Mouse (Mus musculus) inflammation-experienced regulatory T-cells (primary cell): ENCODE measurements around the gene Olfr811. TPM values are rescaled to one million over a fixed set of nuclear protein-coding genes. Genes with fewer than 3 reads are reported as not detected.

Experiments used
- polyA plus RNA-seq, 2 experiments: library from polyadenylated mRNA; unstranded; fragments of 100-300 nt; shearing (Covaris generic); gene quantifications; one replicate each; pipeline ENCODE4 v1.2.1; 2017

Olfr811 gene
- polyA plus RNA-seq = not detected

DNA sequence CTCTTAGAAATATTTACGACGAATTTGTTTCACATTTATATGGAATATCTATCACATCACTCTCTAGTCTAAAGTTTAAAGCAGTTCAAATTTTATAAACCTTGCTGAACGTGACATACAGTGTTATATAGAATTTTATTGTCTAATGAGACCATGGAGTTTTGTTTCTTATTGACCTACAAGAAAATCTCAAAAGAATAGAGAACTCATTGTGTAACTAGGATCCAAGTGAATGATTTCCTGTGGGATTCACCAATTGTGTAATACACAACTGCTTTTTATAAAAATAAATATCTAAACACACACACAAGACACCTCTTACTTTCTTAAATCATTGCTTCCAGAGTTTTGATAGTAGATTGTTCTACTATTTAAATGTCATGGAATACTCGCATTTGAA is at the start of gene Olfr811:
TSS of gene Olfr811 (minus strand) at position 101 of the 400 bp plus-strand sequence.

DNA sequence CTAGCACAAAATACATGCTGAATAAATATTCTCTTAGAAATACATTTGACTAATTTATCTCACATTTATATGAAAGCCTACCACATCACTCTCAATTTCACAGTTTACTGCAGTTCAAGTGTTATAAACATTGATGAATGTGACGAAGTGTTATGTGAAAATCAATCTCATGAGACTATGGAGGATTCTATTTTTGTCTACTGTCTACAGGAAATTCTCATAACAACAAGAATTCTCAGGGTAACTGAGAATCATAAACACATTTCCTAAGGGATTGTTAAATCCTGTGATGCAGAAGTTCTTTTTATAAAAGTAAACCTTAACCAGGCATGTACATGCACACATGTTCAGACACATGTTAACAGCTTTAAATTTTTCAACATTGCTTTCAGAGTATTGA is 41.8 kb upstream of the Olfr811 start, which contains the start of gene Olfr812:
TSS of gene Olfr812 (minus strand) at position 101 of the 400 bp plus-strand sequence.

DNA sequence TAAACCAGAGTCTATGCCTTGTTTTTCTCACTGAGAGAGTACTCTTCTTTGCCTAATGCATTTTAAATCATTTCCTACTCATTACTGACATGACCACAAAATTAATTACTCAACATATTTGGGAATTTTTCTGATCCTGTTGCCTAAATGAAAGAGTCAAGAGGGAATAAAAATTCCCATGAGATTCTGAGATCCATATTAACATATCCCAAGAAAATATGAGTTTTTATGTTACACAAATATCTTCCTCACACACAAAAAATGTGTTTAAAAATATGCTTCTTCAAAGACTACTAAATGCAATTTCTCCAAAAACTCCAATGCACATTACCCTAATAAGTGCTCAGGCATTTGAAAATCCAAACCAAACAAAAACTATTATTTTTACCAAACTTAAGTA is 9.4 kb downstream of the Olfr811 start, which contains the start of gene Olfr810:
TSS of gene Olfr810 (minus strand) at position 101 of the 400 bp plus-strand sequence.

DNA sequence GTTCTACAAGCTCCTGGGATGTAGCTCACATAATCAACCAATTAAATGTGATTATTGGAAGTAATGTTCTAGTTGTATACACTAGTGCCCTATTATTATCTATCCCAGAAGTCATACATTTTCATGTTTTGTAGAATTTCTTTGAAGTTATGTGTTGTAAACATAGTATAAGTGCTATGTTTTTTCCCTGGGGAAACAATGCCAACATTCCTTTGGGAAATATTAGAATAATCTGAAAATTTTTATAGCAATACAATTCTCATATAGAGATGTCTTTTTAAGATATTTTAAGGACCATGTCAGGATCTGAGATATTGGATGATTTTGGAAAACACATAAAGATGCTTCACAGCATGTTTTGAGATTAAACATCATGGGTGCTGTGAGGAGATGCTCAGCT is 29.9 kb downstream of the Olfr811 start, which contains the start of gene Olfr809:
TSS of gene Olfr809 (plus strand) at position 301 of the 400 bp plus-strand sequence.

DNA sequence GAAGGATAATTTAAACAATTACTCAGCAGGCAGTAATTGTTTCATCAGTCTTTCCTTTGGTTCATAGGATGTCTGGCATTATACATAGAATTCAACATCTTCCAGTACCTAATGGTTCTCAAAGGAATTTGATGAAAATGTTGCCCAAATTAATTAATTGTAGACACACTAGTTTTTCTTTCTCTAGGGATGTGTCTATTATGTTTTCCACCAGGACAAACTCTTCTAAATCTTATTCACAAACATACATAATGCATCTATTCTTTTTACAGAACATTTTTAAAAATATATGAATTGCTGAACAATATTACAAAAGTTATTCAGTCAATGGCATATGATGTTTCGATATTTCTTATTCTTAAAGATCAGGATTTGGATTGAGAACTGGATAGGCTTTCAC is 39.0 kb downstream of the Olfr811 start, which contains the start of gene Olfr808:
TSS of gene Olfr808 (plus strand) at position 301 of the 400 bp plus-strand sequence.

GRCm38 (mm10) chr10:129757693-129758092 is 46.5 kb downstream of the Olfr811 start, which contains the start of gene Olfr807:
Gene Olfr807 (minus strand): TSS chr10:129757793.

Other genes starting within 250 kb of the Olfr811 start
- not detected for gene Olfr794, start 236.7 kb downstream of the Olfr811 start, polyA plus RNA-seq
- gene Olfr796, start 191.8 kb downstream of the Olfr811 start, polyA plus RNA-seq = not detected
- 1 to 10 TPM in 1 of 2 experiments, under 1 TPM in 1; 0.13 to 1.1 TPM for gene Olfr798, start 176.5 kb downstream of the Olfr811 start, polyA plus RNA-seq
- gene Olfr799, start 166.9 kb downstream of the Olfr811 start, polyA plus RNA-seq = under 1 TPM in 1 of 2 experiments, not detected in 1; 0.43 TPM
- gene Olfr800, start 146.7 kb downstream of the Olfr811 start, polyA plus RNA-seq = not detected
- 1 to 10 TPM in 1 of 2 experiments, under 1 TPM in 1; 0.27 to 2.8 TPM for gene Olfr801, start 130.5 kb downstream of the Olfr811 start, polyA plus RNA-seq
- gene Olfr802, start 116.2 kb downstream of the Olfr811 start, polyA plus RNA-seq = under 1 TPM in 1 of 2 experiments, not detected in 1; 0.13 TPM
- gene Olfr803, start 110.1 kb downstream of the Olfr811 start, polyA plus RNA-seq = not detected
- gene Olfr804, start 101.2 kb downstream of the Olfr811 start, polyA plus RNA-seq = under 1 TPM; 0.02 to 0.07 TPM
- not detected for gene Olfr805, start 75.0 kb downstream of the Olfr811 start, polyA plus RNA-seq
- gene Olfr806, start 62.5 kb downstream of the Olfr811 start, polyA plus RNA-seq = not detected
- gene Olfr807, start 46.6 kb downstream of the Olfr811 start, polyA plus RNA-seq = under 1 TPM in 1 of 2 experiments, not detected in 1; 0.82 TPM
- gene Olfr808, start 38.9 kb downstream of the Olfr811 start, polyA plus RNA-seq = not detected
- under 1 TPM; 0.07 to 0.22 TPM for gene Olfr809, start 29.8 kb downstream of the Olfr811 start, polyA plus RNA-seq
- not detected for gene Olfr810, start 9.5 kb downstream of the Olfr811 start, polyA plus RNA-seq
- gene Olfr812, start 41.7 kb upstream of the Olfr811 start, polyA plus RNA-seq = 1 to 10 TPM in 1 of 2 experiments, under 1 TPM in 1; 0.20 to 1.2 TPM
- not detected for gene Olfr813, start 51.0 kb upstream of the Olfr811 start, polyA plus RNA-seq
- under 1 TPM in 1 of 2 experiments, not detected in 1; 0.91 TPM for gene Olfr814, start 75.5 kb upstream of the Olfr811 start, polyA plus RNA-seq
- 1 to 10 TPM in 1 of 2 experiments, under 1 TPM in 1; 0.18 to 1.8 TPM for gene Olfr815, start 101.5 kb upstream of the Olfr811 start, polyA plus RNA-seq
- 1 to 10 TPM in 1 of 2 experiments, under 1 TPM in 1; 0.37 to 1.4 TPM for gene Olfr816, start 111.2 kb upstream of the Olfr811 start, polyA plus RNA-seq
- not detected for gene Olfr818, start 144.7 kb upstream of the Olfr811 start, polyA plus RNA-seq
- not detected for gene Olfr819, start 162.9 kb upstream of the Olfr811 start, polyA plus RNA-seq
- not detected for gene Olfr247, start 171.7 kb upstream of the Olfr811 start, polyA plus RNA-seq
- 1 to 10 TPM in 1 of 2 experiments, under 1 TPM in 1; 0.16 to 1.0 TPM for gene Gm10310, start 180.7 kb upstream of the Olfr811 start, polyA plus RNA-seq
- not detected for gene Olfr820, start 208.2 kb upstream of the Olfr811 start, polyA plus RNA-seq
- not detected for gene Olfr821, start 226.0 kb upstream of the Olfr811 start, polyA plus RNA-seq